Mouse (Mus musculus): ENCODE results near the gene Cnr2.

- TF ChIP-seq CTCF (IDR thresholded peaks at IDR 0.05; ENCODE audit: control insufficient read depth, insufficient read depth, insufficient read length) = no peak
- TF ChIP-seq MAX (IDR thresholded peaks at IDR 0.05) = no peak
- TF ChIP-seq USF1 (IDR thresholded peaks at IDR 0.05; ENCODE audit: low read depth) = no peak
- no peak for TF ChIP-seq FOSL1 (IDR thresholded peaks at IDR 0.05; ENCODE audit: insufficient read depth, low read length, poor library complexity, severe bottlenecking)
- no peak for TF ChIP-seq MYOD1 (IDR thresholded peaks at IDR 0.05; ENCODE audit: control insufficient read depth, insufficient read length, low read depth)
Observed at GRCm38 (mm10) chr4:135889146-135889883, 5.9 kb upstream of the Cnr2 start.

All from C2C12 (cell line).